Mouse (Mus musculus): ENCODE results near the gene Ralgapb. TPM values are rescaled to one million over a fixed set of nuclear protein-coding genes. Genes with fewer than 3 reads are reported as not detected.

Ralgapb gene
- polyA plus RNA-seq, 1 experiment from 2014 or later = 22.8 TPM

- H3K9me3 ChIP-seq (replicated peaks; ENCODE audit: control insufficient read depth, low read length) = no peaks in the 10 kb centered on the region
- H3K36me3 ChIP-seq (ENCODE audit: control insufficient read depth, insufficient read depth, low read length) = no peaks in the 10 kb centered on the region
- H3K4me3 ChIP-seq (ENCODE audit: low read depth, low read length) = no peak overlapping the region
- DNase-seq (ENCODE audit: low spot score) (no peak), ATAC-seq (no peak)
- 81% methylated on average over 11 of the region's 11 CpGs for WGBS
- H3K27ac ChIP-seq (ENCODE audit: low read depth, low read length) = no peak overlapping the region
- H3K4me1 ChIP-seq (ENCODE audit: control insufficient read depth, insufficient read depth, low read length) = no peaks in the 10 kb centered on the region
- H3K9ac ChIP-seq (ENCODE audit: low read length) = no peak overlapping the region
- no peaks in the 10 kb centered on the region for H3K27me3 ChIP-seq (replicated peaks; ENCODE audit: control insufficient read depth, insufficient read depth, low read length)
- no peak overlapping the region for H3K4me2 ChIP-seq (ENCODE audit: low read length)
Observed at GRCm38 (mm10) chr2:158519071-158519470, 109.4 kb downstream of the Ralgapb start.

DNA sequence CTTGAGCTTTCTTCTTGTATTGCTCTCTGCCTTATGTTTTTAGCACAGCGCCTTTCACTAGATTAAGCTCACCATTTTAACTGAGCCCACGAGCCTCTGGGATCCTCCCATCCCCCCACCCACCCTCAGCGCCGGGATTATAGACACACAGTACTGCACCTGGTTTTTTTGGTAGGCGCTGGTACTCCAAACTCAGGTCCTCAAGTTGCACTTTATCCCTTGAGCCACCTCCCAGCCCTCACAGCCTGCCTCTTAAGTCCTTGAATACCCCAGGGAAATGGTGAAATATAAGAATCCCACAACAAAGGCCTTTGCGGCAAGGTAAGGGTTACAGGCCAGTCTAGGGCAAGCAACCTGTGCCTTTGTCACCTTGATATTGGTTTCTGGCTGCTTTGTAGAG lies 110.2 kb downstream of the Ralgapb start:
- no peak for DNase-seq (ENCODE audit: low spot score)
- Histone ChIP-seq H3K27me3 (replicated peaks; ENCODE audit: control insufficient read depth, insufficient read depth, low read length) (no peaks in the 10 kb centered on the region), H3K36me3 (ENCODE audit: control insufficient read depth, insufficient read depth, low read length) (no peaks in the 10 kb centered on the region), H3K27ac (ENCODE audit: low read depth, low read length) (no peak overlapping the region), H3K9ac (ENCODE audit: low read length) (no peak overlapping the region), H3K4me1 (ENCODE audit: control insufficient read depth, insufficient read depth, low read length) (no peaks in the 10 kb centered on the region), H3K4me3 (ENCODE audit: low read depth, low read length) (no peak overlapping the region), H3K9me3 (replicated peaks; ENCODE audit: control insufficient read depth, low read length) (no peaks in the 10 kb centered on the region), H3K4me2 (ENCODE audit: low read length) (no peak overlapping the region)
- no peak for ATAC-seq
- WGBS = 79% methylated on average over 6 of the region's 6 CpGs

DNA sequence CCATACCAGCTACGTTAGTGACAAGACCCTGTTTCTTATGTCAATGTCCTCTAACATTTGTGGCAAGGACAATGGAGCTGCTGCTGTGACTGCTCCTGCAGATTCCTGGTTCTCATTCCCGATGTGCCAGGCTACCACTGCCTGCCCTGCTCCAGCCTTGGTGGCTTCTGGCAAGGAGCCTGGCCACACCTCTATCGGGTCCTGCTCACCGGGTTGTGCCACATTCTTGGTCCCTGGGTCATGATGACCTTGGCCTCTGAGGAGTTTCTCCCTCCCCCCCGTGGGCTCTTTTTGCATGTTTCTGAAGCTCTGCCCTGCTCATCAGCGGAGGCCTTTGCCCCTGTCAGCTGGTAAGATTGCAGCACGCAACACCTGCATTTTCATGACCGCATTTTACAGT lies 113.4 kb downstream of the Ralgapb start:
- no peak overlapping the region for H3K4me3 ChIP-seq (ENCODE audit: low read depth, low read length)
- H3K36me3 ChIP-seq (ENCODE audit: control insufficient read depth, insufficient read depth, low read length) = no peaks in the 10 kb centered on the region
- H3K27me3 ChIP-seq (replicated peaks; ENCODE audit: control insufficient read depth, insufficient read depth, low read length) = no peaks in the 10 kb centered on the region
- no peak overlapping the region for H3K27ac ChIP-seq (ENCODE audit: low read depth, low read length)
- WGBS = 78% methylated on average over 8 of the region's 8 CpGs
- H3K4me2 ChIP-seq (ENCODE audit: low read length) = no peak overlapping the region
- no peak overlapping the region for H3K9ac ChIP-seq (ENCODE audit: low read length)
- no peak for ATAC-seq
- no peak for DNase-seq (ENCODE audit: low spot score)
- no peaks in the 10 kb centered on the region for H3K9me3 ChIP-seq (replicated peaks; ENCODE audit: control insufficient read depth, low read length)
- no peaks in the 10 kb centered on the region for H3K4me1 ChIP-seq (ENCODE audit: control insufficient read depth, insufficient read depth, low read length)

GRCm38 (mm10) chr2:158524129-158524860 lies 114.6 kb downstream of the Ralgapb start:
- H3K27ac ChIP-seq (ENCODE audit: low read depth, low read length) = 0 out of 2 replicates have a peak overlapping the region, but pooled peaks have one; percentile 21
- H3K4me2 ChIP-seq (ENCODE audit: low read length) = no peak overlapping the region
- no peaks in the 10 kb centered on the region for H3K36me3 ChIP-seq (ENCODE audit: control insufficient read depth, insufficient read depth, low read length)
- no peaks in the 10 kb centered on the region for H3K27me3 ChIP-seq (replicated peaks; ENCODE audit: control insufficient read depth, insufficient read depth, low read length)
- H3K9me3 ChIP-seq (replicated peaks; ENCODE audit: control insufficient read depth, low read length) = no peaks in the 10 kb centered on the region
- ATAC-seq = peak; percentile 69; the same call in 1 of the 2 replicates
- no peak overlapping the region for H3K9ac ChIP-seq (ENCODE audit: low read length)
- H3K4me1 ChIP-seq (ENCODE audit: control insufficient read depth, insufficient read depth, low read length) = no peaks in the 10 kb centered on the region
- no peak overlapping the region for H3K4me3 ChIP-seq (ENCODE audit: low read depth, low read length)
- DNase-seq (ENCODE audit: low spot score) = peak; percentile 88
- WGBS = 70% methylated on average over 16 of the region's 16 CpGs

GRCm38 (mm10) chr2:158534090-158534489 lies 124.4 kb downstream of the Ralgapb start:
- WGBS = 10% methylated on average over 4 of the region's 4 CpGs
- peak; percentile 77 for DNase-seq (ENCODE audit: low spot score)

GRCm38 (mm10) chr2:158534559-158534958 lies 124.9 kb downstream of the Ralgapb start:
- H3K27ac ChIP-seq (ENCODE audit: low read depth, low read length) = no peak overlapping the region
- no peaks in the 10 kb centered on the region for H3K9me3 ChIP-seq (replicated peaks; ENCODE audit: control insufficient read depth, low read length)
- H3K4me2 ChIP-seq (ENCODE audit: low read length) = no peak overlapping the region
- no peaks in the 10 kb centered on the region for H3K36me3 ChIP-seq (ENCODE audit: control insufficient read depth, insufficient read depth, low read length)
- WGBS = 78% methylated on average over 8 of the region's 8 CpGs
- DNase-seq (ENCODE audit: low spot score) (no peak), ATAC-seq (no peak)
- no peak overlapping the region for H3K4me3 ChIP-seq (ENCODE audit: low read depth, low read length)
- H3K27me3 ChIP-seq (replicated peaks; ENCODE audit: control insufficient read depth, insufficient read depth, low read length) = no peaks in the 10 kb centered on the region
- no peak overlapping the region for H3K9ac ChIP-seq (ENCODE audit: low read length)
- H3K4me1 ChIP-seq (ENCODE audit: control insufficient read depth, insufficient read depth, low read length) = no peaks in the 10 kb centered on the region

More at GRCm38 (mm10) chr2:158534090-158534489, 124.4 kb downstream of the Ralgapb start:
- Histone ChIP-seq H3K27me3 (replicated peaks; ENCODE audit: control insufficient read depth, insufficient read depth, low read length) (no peaks in the 10 kb centered on the region), H3K4me2 (ENCODE audit: low read length) (no peak overlapping the region), H3K27ac (ENCODE audit: low read depth, low read length) (no peak overlapping the region), H3K36me3 (ENCODE audit: control insufficient read depth, insufficient read depth, low read length) (no peaks in the 10 kb centered on the region), H3K9ac (ENCODE audit: low read length) (no peak overlapping the region), H3K4me3 (ENCODE audit: low read depth, low read length) (no peak overlapping the region), H3K9me3 (replicated peaks; ENCODE audit: control insufficient read depth, low read length) (no peaks in the 10 kb centered on the region), H3K4me1 (ENCODE audit: control insufficient read depth, insufficient read depth, low read length) (no peaks in the 10 kb centered on the region)
- peak; percentile 66 for ATAC-seq

DNA sequence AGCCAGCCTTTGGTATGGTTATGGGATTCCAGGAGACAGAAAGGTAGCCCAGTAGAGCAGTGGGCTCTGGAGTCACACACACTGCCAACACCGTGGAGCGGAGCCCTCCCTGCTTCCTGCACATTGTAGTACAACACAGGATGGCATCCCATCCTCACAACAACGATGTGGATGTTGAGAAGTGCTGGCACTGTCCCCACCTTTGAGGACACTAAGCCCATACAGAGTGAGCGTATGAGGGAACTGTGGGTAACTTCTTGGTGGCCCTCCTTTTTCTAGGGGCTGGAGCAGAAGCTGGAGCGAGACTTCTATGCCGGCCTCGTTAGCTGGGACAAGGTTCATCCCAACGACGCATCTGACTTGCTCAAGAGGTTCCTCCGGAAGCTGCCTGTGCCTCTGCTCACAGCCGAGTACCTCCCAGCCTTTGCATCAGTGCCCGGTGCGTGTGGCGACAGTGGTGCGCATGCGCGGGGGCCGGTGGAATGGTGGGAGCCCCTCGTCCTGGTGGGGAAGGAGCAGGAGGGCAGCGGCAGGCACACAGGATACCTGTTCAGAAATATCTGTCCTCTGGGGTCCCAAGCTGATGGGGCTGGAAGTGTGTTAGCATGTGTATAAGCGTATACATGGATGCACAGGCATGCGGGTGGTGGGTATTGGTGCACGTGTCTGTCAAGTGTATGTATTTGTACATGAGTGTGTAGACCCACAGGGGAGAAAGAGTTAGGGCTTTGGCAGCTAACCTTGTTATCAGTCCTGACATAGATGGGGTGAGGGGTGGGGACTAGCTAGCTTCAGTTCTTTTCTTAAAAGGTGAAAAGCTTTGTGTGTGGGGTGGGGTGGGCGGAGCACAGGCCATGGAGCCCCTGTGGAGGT lies 130.0 kb downstream of the Ralgapb start:
- no peaks in the 10 kb centered on the region for H3K36me3 ChIP-seq (ENCODE audit: control insufficient read depth, insufficient read depth, low read length)
- H3K27me3 ChIP-seq (replicated peaks; ENCODE audit: control insufficient read depth, insufficient read depth, low read length) = no peaks in the 10 kb centered on the region
- peak overlapping the region; percentile 45 for H3K4me2 ChIP-seq (ENCODE audit: low read length)
- peak overlapping the region; percentile 10; the same call in 1 of the 2 replicates for H3K4me3 ChIP-seq (ENCODE audit: low read depth, low read length)
- no peaks in the 10 kb centered on the region for H3K9me3 ChIP-seq (replicated peaks; ENCODE audit: control insufficient read depth, low read length)
- DNase-seq (ENCODE audit: low spot score) = peak; percentile 61
- no peaks in the 10 kb centered on the region for H3K4me1 ChIP-seq (ENCODE audit: control insufficient read depth, insufficient read depth, low read length)
- H3K9ac ChIP-seq (ENCODE audit: low read length) = peak overlapping the region; percentile 37; the same call in 1 of the 2 replicates
- H3K27ac ChIP-seq (ENCODE audit: low read depth, low read length) = no peak overlapping the region
- 60% methylated on average over 24 of the region's 24 CpGs for WGBS
- ATAC-seq = peak; percentile 66

- DNase-seq (ENCODE audit: low spot score) = peak; percentile 49
- Histone ChIP-seq H3K9ac (ENCODE audit: low read length) (no peak overlapping the region), H3K4me3 (ENCODE audit: low read depth, low read length) (no peak overlapping the region), H3K9me3 (replicated peaks; ENCODE audit: control insufficient read depth, low read length) (no peaks in the 10 kb centered on the region), H3K4me1 (ENCODE audit: control insufficient read depth, insufficient read depth, low read length) (no peaks in the 10 kb centered on the region), H3K4me2 (ENCODE audit: low read length) (no peak overlapping the region), H3K27ac (ENCODE audit: low read depth, low read length) (no peak overlapping the region), H3K36me3 (ENCODE audit: control insufficient read depth, insufficient read depth, low read length) (no peaks in the 10 kb centered on the region), H3K27me3 (replicated peaks; ENCODE audit: control insufficient read depth, insufficient read depth, low read length) (no peaks in the 10 kb centered on the region)
- WGBS = 54% methylated on average over 4 of the region's 4 CpGs
- no peak for ATAC-seq
Observed at GRCm38 (mm10) chr2:158541286-158541685, 131.6 kb downstream of the Ralgapb start.

Measured in forebrain, embryonic 14.5 days (tissue).